Mouse (Mus musculus) thymus, postnatal 36 days (tissue): ENCODE measurements around the gene M1ap.

Experiments
- DNase-seq, 2 experiments: peaks; one replicate each; pipeline ENCODE4 v3.0.0; 2022; ENCODE audit warnings: mixed read lengths in 2 of 2

M1ap gene

DNA sequence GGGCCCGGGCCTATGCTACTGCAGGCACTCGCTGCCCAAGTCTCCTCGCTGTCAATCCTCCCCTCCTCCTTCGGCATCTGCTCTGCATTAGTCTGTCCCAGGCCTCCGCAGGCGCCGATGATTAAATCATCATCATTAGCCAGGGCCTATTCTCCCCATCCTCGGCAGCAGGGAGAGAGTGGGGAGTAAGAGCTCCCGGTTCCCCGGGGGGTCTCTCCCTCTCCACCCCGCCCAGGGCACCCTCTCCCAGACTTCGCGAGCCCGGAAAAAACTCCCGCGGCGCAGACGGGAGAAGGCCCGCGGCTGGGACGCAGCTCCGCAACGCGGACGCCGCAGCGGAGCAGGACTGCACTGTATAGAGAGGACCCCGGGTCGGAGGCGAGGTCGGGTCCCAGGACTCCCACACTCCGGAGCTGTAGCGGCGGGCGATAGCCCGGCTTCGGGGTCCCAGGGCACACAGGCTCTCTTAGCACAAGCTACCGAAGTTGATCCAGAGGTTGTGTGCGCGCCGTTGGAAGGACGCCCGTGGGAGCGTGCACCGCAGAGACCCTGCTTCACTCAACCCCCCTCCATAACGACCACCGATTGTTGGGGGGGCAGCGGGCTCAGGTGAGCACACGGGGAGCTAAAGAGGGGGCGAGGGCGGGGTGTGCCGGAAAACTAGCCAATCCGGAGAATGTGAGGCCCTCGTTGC lies 131.1 kb downstream of the M1ap start, which contains the start of gene Pcgf1:
Gene Pcgf1, plus strand, starts transcription at position 240 of the 694 bp plus-strand sequence.
- DNase-seq = no peak

DNA sequence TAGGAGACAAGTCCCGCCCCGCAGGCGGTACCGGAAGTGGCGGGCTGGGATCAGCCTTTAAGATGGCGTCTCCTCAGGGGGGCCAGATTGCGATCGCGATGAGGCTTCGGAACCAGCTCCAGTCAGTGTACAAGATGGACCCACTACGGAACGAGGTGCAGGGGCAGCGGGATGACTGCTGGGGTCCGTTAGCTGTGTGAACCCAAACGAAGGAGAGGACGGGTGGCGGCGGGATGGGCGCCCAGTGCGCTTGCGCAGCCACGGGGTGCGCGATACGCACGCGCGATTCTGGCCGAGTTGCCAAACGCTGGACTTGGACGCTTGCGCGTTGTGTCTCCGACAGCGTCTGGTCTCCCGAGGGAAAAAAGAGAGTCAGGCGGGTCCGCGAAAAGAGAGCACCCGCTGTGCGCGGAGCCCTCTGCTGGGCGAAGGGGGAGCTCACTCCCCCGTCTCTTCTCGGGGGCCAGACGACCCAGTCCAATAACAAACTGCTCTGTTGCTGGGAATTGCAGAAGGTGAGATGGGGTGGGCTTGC lies 131.7 kb downstream of the M1ap start:
- DNase-seq = peak; percentile 99 to 100
